Mouse (Mus musculus): ENCODE results near the gene Bcl6b. TPM values are rescaled to one million over a fixed set of nuclear protein-coding genes. Genes with fewer than 3 reads are reported as not detected.
A peak's percentile ranks its signal among the peaks of the same experiment; 100 is the strongest.

The Bcl6b gene
- total and polyA plus RNA-seq, 3 experiments: 9.1 to 18.9 (median 13.7) TPM

GRCm38 (mm10) chr11:70185120-70185519 lies 44.5 kb downstream of the Bcl6b start:
- Histone ChIP-seq H3K4me3 (no peak overlapping the region), H3K79me2 (replicated peaks; ENCODE audit: control insufficient read depth, insufficient read depth, low read length) (no peaks in the 10 kb centered on the region), H3K36me3 (ENCODE audit: control insufficient read depth, insufficient read depth, low read length) (no peaks in the 10 kb centered on the region), H3K4me1 (ENCODE audit: control insufficient read depth, insufficient read depth, low read length) (no peaks in the 10 kb centered on the region), H3K27me3 (ENCODE audit: control insufficient read depth, insufficient read depth, low read length) (no peaks in the 10 kb centered on the region), H3K27ac (no peak overlapping the region), H3K9ac (ENCODE audit: low read depth, low read length) (no peak overlapping the region)
- intact Hi-C loops (cut with DNase I): no loop called here
- TF ChIP-seq CTCF (IDR thresholded peaks at IDR 0.05) (no peak), POLR2A (IDR thresholded peaks at IDR 0.05; ENCODE audit: insufficient read depth, low read depth, low read length) (no peak), EP300 (IDR thresholded peaks at IDR 0.05; ENCODE audit: insufficient read depth, low read depth, low read length) (no peak)
- 48% methylated on average over 7 of the region's 7 CpGs for WGBS
- DNase-seq: no peak

- no peaks in the 10 kb centered on the region for H3K27me3 ChIP-seq (ENCODE audit: control insufficient read depth, insufficient read depth, low read length)
- intact Hi-C loops (cut with DNase I): no loop called here
- no peak for DNase-seq
- H3K4me3 ChIP-seq: no peak overlapping the region
- H3K4me1 ChIP-seq (ENCODE audit: control insufficient read depth, insufficient read depth, low read length): no peaks in the 10 kb centered on the region
- TF ChIP-seq POLR2A (IDR thresholded peaks at IDR 0.05; ENCODE audit: insufficient read depth, low read depth, low read length): no peak
- TF ChIP-seq CTCF (IDR thresholded peaks at IDR 0.05): no peak
- TF ChIP-seq EP300 (IDR thresholded peaks at IDR 0.05; ENCODE audit: insufficient read depth, low read depth, low read length): no peak
- H3K79me2 ChIP-seq (replicated peaks; ENCODE audit: control insufficient read depth, insufficient read depth, low read length): no peaks in the 10 kb centered on the region
- H3K36me3 ChIP-seq (ENCODE audit: control insufficient read depth, insufficient read depth, low read length): no peaks in the 10 kb centered on the region
- 91% methylated on average over 4 of the region's 4 CpGs for WGBS
- H3K27ac ChIP-seq: no peak overlapping the region
- H3K9ac ChIP-seq (ENCODE audit: low read depth, low read length): no peak overlapping the region
Observed at GRCm38 (mm10) chr11:70180496-70180895, 49.1 kb downstream of the Bcl6b start.

GRCm38 (mm10) chr11:70179401-70179800 lies 50.2 kb downstream of the Bcl6b start:
- WGBS: 32% methylated on average over 14 of the region's 14 CpGs
- H3K27me3 ChIP-seq (ENCODE audit: control insufficient read depth, insufficient read depth, low read length): no peaks in the 10 kb centered on the region
- intact Hi-C loops (cut with DNase I): no loop called here
- peak; percentile 61 for TF ChIP-seq CTCF (IDR thresholded peaks at IDR 0.05)
- TF ChIP-seq POLR2A (IDR thresholded peaks at IDR 0.05; ENCODE audit: insufficient read depth, low read depth, low read length): no peak
- H3K79me2 ChIP-seq (replicated peaks; ENCODE audit: control insufficient read depth, insufficient read depth, low read length): no peaks in the 10 kb centered on the region
- no peak overlapping the region for H3K27ac ChIP-seq
- H3K4me3 ChIP-seq: no peak overlapping the region
- DNase-seq: no peak
- no peaks in the 10 kb centered on the region for H3K4me1 ChIP-seq (ENCODE audit: control insufficient read depth, insufficient read depth, low read length)
- H3K36me3 ChIP-seq (ENCODE audit: control insufficient read depth, insufficient read depth, low read length): no peaks in the 10 kb centered on the region
- no peak overlapping the region for H3K9ac ChIP-seq (ENCODE audit: low read depth, low read length)

GRCm38 (mm10) chr11:70178756-70179155 lies 50.8 kb downstream of the Bcl6b start:
- Histone ChIP-seq H3K9ac (ENCODE audit: low read depth, low read length) (no peak overlapping the region), H3K27me3 (ENCODE audit: control insufficient read depth, insufficient read depth, low read length) (no peaks in the 10 kb centered on the region), H3K79me2 (replicated peaks; ENCODE audit: control insufficient read depth, insufficient read depth, low read length) (no peaks in the 10 kb centered on the region), H3K4me1 (ENCODE audit: control insufficient read depth, insufficient read depth, low read length) (no peaks in the 10 kb centered on the region), H3K36me3 (ENCODE audit: control insufficient read depth, insufficient read depth, low read length) (no peaks in the 10 kb centered on the region), H3K4me3 (no peak overlapping the region), H3K27ac (no peak overlapping the region)
- no peak for TF ChIP-seq POLR2A (IDR thresholded peaks at IDR 0.05; ENCODE audit: insufficient read depth, low read depth, low read length)
- no peak for TF ChIP-seq EP300 (IDR thresholded peaks at IDR 0.05; ENCODE audit: insufficient read depth, low read depth, low read length)
- no peak for TF ChIP-seq CTCF (IDR thresholded peaks at IDR 0.05)
- 72% methylated on average over 11 of the region's 11 CpGs for WGBS
- DNase-seq: no peak
- intact Hi-C loops (cut with DNase I): no loop called here

GRCm38 (mm10) chr11:70178311-70178710 lies 51.3 kb downstream of the Bcl6b start:
- Histone ChIP-seq H3K4me3 (no peak overlapping the region), H3K4me1 (ENCODE audit: control insufficient read depth, insufficient read depth, low read length) (no peaks in the 10 kb centered on the region), H3K36me3 (ENCODE audit: control insufficient read depth, insufficient read depth, low read length) (no peaks in the 10 kb centered on the region), H3K27ac (no peak overlapping the region), H3K27me3 (ENCODE audit: control insufficient read depth, insufficient read depth, low read length) (no peaks in the 10 kb centered on the region), H3K79me2 (replicated peaks; ENCODE audit: control insufficient read depth, insufficient read depth, low read length) (no peaks in the 10 kb centered on the region), H3K9ac (ENCODE audit: low read depth, low read length) (no peak overlapping the region)
- DNase-seq: no peak
- TF ChIP-seq EP300 (IDR thresholded peaks at IDR 0.05; ENCODE audit: insufficient read depth, low read depth, low read length) (no peak), POLR2A (IDR thresholded peaks at IDR 0.05; ENCODE audit: insufficient read depth, low read depth, low read length) (no peak), CTCF (IDR thresholded peaks at IDR 0.05) (no peak)
- intact Hi-C loops (cut with DNase I): no loop called here
- 80% methylated on average over 11 of the region's 11 CpGs for WGBS

- WGBS: 71% methylated on average over 8 of the region's 8 CpGs
- DNase-seq: no peak
- intact Hi-C loops (cut with DNase I): no loop called here
- Histone ChIP-seq H3K4me3 (no peak overlapping the region), H3K4me1 (ENCODE audit: control insufficient read depth, insufficient read depth, low read length) (no peaks in the 10 kb centered on the region), H3K27me3 (ENCODE audit: control insufficient read depth, insufficient read depth, low read length) (no peaks in the 10 kb centered on the region), H3K27ac (no peak overlapping the region), H3K9ac (ENCODE audit: low read depth, low read length) (no peak overlapping the region), H3K36me3 (ENCODE audit: control insufficient read depth, insufficient read depth, low read length) (no peaks in the 10 kb centered on the region), H3K79me2 (replicated peaks; ENCODE audit: control insufficient read depth, insufficient read depth, low read length) (no peaks in the 10 kb centered on the region)
- TF ChIP-seq EP300 (IDR thresholded peaks at IDR 0.05; ENCODE audit: insufficient read depth, low read depth, low read length) (no peak), CTCF (IDR thresholded peaks at IDR 0.05) (peak; percentile 37)
Observed at GRCm38 (mm10) chr11:70177647-70178046, 52.0 kb downstream of the Bcl6b start.

All from heart, adult 2 months (tissue).